Mouse (Mus musculus) NIH3T3 (cell line): ENCODE measurements around the gene 2010111I01Rik.
"Not testable (repeated sequence)": the region's sequence is repeated elsewhere in the genome, so short reads cannot be mapped to it uniquely, and the experiment has no call there.

Source experiments
- DNase-seq: peaks from one replicate; pipeline ENCODE4 v3.0.0-alpha.2; 2012; ENCODE audit warnings: low read depth

Gene 2010111I01Rik

DNA sequence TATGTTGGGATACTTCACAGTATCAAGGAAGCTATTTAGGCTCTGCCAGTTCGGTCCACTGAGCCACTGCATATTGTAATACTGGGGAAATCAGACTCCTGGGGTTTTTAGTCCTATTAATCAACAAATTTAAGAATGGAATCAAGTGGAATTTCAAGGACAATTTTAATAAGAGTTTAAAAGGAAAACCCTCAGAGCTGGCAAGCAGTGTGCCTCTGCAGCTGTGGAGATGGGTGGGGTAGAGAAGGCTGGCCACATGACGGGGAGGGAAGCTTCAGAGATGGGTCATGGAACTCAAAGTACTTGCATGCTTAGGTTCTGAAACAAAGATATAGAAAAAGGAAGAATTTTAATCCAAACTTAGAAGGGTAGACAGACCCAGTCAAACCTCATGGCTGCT is 116.1 kb downstream of the 2010111I01Rik start:
- DNase-seq: no peak

DNA sequence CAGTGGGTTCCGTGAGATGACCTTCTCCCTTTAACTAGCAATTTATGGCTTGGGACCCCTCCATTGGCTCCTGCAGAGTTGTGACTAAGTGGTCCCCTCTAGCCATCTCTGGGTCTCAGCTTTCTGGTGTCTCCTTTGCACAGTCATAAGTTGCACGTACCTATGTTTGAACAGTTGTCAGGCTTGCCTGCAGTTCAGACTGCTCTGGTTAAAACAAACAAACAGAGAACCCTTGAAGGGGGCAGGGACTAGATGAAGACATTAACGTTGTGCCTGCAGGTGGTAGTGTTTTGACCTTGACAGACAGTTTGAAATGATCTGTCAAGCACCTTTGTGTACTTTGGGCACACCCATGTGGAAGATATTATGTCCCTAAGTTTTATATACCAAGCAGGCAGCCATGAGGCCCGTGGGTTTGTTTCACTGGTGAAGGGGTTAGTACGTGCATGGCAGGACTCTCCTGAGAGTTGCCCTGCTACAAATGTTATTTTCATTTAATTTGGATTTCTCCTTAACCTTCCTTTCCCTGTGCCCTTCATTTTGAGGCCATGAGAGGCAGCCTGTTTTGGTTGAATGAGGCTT is 118.0 kb downstream of the 2010111I01Rik start:
- DNase-seq: no peak

DNA sequence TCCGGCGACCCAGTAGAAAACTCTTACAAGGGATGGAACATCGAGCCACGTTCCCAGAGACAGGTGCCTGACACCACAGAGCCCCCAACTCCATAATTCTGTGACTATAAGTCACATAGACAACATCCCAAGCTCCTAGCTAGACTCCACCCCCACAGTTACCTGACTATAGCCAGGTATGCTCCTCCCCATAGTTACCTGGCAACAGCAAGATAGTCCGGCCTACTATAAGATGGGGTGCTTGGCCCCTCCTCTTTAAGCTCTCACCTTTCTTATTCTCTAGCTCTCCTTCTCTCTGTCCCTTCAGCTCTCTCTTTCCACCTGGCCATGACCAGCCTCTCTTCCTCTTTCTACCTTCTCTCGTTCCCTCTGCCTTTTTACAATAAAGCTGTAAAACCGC is 118.4 kb downstream of the 2010111I01Rik start:
- not testable (repeated sequence) for DNase-seq

DNA sequence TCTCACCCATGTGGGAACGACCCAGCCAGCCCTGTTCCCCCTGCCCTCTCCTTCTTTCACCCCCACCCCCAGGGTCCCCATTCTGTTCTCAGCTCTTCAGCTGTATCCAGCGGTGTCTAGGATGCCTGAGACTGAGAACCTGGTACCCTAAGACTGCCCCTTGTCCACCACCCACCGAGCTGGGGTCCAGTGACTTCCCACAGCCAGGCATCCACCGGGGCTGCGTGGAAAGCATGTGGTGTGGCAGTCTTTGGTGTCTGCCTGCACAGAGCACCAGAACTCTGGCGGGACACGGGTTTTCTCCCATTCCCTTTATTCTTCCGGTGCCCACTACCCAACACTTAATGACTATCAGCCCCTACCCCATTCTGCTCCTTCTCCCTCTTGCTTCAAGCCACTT is 119.0 kb downstream of the 2010111I01Rik start:
- no peak for DNase-seq

DNA sequence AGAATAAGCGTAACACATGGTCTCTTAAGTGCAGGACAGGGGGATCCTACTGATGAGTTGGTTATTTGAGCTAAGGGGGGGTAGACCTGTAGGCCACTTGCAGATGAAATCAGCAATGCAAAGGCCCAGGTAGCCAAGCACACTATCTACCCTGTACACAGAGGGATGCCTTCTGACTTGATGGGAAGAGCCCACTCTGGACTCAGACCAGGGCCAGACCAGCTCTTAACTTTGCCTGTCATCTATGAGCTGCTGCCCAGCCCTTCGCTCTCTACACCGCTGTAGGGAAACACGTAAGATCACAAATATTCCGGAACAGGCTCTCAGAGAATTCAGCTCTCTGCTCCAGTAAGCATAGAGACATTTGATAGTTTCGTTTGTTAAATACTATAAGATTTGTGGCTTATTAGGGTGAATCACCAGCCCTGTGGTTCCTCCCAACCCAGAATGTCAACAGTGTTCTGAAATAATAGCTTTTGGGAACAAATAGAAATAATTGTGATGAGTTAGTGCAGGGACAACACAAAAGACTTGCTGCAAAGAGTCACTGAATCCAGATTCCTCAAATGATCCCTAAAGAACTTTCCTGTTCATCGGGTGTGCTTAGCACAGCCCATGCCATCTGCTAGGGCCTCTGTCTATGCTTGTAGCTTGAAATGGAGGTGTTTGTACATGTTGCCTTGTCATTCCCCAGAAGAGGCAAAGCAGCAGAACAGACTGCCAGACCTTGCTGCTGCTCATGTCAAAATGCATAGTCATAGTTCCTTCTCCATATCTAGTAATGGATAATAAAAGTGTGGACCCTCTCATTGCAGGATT is 123.4 kb downstream of the 2010111I01Rik start:
- peak; percentile 47 for DNase-seq

DNA sequence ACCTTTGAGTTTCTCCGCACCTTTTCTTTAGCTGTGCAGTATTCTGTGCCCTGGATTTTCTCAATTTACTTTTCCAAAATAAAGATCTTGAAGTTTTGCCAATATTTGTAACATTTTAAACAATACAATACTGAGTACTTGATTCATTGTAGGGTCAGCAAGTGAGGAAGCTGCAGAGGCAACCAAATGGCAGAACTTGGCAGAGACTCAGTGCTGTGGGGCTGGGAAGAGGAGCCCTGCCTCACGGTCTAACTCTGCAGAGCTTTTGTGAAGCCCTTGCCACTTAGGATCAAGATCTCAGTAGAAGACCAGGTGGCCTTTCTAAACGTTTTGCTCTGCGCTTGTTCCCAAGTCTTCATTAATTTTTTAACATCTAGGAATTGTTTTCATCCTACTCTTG is 124.8 kb downstream of the 2010111I01Rik start:
- peak; percentile 28 for DNase-seq

DNA sequence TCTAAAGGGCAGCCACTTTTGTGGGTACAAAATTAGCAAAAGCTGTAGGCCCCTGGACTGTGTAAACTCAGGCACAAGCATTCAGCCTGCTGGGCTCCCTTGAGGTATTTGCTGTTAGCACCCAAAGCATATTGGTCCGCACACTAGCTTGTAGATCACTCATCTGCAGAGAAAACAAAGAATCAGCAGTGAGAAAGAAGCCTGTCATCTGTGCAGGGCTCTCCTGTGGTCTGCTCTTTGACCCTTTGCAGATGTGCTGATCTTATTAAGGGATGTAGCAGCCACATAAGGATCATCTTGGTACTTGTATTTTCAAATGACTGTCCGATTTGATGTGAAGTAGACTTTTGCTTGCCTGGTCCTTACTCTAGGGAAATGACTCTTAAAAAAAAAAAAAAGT is 126.6 kb downstream of the 2010111I01Rik start:
- peak; percentile 24 for DNase-seq

DNA sequence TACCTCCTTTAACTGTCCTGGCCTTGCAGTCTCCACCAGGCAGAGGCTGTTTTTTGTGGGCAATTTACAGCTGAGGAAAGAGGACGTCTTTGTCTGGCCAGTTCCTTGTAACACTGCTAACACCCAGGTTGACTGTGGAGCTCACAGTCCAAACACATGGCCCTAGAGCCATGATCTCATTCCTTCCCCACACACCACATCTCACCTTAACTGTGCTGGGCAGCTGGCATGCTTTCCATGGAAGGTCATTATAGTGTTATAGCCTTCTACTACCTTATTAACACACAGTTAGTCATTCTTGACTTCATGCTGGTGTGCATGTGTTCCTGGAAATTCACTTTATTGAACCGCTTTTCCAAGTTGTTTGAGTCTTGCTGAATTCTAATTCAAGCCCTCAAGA is 127.6 kb downstream of the 2010111I01Rik start:
- no peak for DNase-seq

DNA sequence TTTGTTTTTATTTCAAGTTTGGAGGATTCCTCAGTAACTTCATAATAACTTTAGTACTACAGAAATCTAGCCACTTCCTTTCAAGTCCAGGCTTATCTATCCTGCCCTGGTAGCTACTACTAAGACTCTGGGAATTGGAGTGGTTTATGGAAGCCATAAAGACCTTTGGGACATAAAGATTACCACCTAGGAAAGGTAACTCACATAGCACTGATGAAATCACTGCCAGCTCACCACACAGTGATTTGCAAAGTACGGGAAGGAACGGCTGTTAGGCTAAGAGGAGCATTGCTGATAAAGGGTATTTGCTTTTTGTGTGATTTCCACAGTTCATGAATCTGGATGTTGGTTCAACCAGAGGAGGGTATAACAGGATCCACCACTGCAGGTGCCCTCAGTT is 128.2 kb downstream of the 2010111I01Rik start:
- no peak for DNase-seq

DNA sequence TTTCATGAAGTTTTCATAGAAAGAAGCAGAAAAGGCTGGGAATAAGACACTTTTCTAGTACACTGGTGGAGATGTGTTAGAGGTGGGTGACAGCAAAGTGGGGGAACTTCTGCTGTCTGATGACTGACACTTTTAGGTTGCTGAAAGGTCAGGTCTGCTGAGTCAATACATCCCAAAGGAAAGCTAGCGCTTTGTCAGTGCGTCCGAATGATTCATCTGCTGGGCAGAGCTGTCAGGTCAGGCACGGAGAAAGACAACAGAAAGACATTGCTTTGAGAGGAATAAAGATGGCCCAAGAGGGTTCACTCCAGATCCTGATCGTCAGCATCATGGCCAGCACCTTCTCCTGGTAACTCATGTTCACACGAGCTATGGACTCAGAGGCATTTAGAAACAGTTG is 128.9 kb downstream of the 2010111I01Rik start:
- DNase-seq: no peak

DNA sequence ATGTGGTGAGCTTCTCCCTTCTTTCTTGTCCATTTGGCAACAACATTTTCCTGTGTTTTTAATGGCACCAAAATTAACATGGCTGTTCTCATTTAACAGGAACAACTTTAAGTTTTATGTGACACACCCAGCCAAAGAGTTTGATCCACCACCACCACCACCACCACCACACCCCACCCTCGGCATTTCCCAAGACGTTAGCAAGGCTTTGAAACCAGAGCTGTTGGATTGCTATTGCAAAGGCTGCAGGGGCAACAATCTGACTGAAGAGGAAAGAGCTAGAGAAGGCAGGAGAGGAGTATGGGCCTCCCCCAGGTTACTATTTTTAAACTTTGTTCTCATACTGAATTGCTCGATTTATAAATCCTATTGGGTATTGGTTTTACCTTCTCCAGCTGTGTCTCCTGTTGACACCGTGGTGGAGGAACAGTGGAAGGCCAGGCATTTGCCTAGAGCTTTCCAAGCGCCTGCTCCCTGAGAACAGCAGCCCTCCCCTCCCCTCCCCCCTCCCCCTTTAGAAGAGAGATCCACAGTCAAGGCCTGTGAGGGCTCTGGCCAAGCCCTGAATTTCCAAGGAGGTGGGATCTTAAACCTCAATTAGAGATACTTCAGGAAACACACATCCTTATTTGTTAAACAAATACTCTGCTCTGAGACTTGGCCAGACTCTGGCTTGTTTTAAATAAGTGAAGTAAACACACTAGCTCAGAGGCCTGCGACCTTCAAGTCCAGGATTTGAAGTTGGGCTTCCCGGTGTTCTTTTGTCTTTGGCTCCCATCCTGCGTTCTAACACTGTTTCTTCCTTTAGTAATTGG is 129.8 kb downstream of the 2010111I01Rik start:
- DNase-seq: no peak

DNA sequence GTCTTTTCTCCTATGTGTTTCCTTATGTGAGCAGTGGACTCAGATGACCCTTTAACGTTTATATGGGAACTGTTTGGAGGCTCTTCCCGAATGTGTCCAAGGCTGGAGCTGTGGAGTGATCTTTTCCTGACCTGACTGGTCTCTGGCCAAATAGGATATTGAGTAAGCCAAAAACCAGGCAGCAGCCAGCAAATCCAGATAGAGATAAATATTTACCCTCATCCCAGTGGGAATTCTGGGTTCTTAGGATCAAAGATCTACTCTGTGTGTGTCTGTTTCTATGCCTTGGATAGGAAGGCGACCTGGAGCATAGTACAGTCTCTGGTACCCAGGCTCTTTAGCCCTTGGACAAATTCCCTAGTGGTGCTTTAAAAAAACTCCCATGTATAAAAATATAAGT is 132.1 kb downstream of the 2010111I01Rik start:
- peak; percentile 83 for DNase-seq

DNA sequence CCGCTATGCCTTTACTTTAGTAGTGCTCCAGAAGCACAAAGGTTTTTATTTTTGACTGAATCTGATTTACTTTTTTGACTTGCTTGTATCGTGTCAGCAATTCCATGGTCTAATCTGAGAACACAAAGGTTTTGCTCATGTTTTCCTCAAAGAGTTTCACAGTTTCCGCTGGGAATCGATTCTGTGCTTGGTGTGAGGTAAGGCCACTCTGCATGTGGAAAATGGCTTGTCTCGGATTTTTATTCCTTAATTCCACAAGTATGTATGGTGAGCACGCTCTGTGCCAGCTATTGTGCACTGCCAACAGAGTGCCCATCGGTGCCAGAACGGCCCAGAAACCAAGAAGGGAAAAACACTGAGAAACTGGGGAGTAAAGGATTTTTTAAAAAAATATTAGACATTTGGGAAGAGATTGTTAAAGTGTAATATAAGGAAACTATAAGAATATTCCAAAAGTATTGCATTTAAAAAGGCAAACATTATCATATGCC is 132.8 kb downstream of the 2010111I01Rik start:
- DNase-seq: no peak

DNA sequence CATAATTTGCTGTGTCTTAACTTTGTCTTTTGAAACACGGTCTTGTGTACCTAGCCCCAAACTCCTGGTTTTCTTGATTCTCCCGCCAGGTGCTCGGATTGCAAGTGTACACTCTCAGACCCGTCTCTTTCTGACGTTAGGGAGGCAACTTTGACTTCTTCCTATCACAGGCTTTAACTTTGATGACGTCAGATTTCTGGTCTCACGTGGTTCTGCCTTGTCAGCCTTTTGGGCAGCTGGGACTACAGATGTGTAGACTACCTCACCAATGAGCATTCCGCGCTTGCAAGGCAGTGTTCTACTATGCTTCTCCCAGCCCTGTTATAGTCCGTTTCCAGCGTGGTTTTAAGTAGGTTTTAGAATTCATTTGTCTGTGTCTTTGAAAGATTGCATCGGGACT is 137.1 kb downstream of the 2010111I01Rik start:
- no peak for DNase-seq

DNA sequence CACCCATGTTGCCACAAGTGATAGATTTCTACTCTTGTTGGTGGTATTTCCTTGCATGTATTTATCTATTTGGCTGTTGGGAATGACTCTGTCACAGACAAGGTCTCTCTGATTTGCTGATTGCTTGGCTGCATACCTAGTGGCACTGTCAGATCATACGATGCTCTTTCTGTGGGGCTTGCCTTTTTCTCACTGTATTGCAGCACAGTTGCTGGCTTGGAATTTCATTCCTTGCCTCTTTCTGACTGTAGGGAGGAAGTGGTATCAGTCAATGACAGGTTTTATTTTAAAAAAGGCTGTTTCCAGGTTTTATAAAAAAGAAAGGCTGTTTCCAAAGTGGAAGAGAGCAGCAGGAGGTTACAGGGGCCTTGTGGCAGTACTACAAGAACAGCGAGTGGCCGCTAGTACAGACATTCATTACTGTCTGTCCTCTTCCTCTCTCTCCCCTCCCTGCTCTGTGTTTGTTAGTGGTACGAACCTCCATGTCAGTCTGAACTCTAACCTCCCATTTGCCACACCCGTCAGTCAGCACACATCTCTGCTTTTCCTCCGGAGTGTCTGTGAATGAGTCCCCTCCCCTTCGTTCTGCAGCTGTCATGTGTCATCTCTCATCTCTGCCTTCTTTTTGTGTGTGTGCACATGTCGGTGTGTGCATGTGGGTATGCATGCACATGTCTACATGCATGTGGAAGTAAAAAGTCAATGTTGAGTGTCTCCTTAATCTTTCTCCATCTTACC is 138.3 kb downstream of the 2010111I01Rik start:
- DNase-seq: no peak

DNA sequence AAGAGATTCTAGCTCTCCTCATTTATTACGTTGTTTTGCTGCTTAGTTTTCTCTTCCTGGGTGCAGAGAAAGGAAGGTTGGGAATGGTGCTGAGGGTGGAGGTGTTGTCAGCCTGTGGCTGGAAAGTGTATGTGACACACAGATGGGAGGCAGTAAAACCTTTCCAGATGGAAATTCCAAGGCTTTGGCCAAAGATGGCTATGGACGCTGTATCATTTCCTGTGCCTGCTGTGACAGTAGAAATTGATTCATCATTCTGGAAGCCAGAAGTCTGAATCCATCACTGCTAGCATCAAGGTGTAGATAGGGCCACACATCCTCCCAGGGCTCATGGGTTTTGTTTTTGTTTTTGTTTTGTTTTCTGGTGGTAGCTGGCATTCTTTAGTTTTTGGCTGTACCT is 141.9 kb downstream of the 2010111I01Rik start:
- DNase-seq: no peak

DNA sequence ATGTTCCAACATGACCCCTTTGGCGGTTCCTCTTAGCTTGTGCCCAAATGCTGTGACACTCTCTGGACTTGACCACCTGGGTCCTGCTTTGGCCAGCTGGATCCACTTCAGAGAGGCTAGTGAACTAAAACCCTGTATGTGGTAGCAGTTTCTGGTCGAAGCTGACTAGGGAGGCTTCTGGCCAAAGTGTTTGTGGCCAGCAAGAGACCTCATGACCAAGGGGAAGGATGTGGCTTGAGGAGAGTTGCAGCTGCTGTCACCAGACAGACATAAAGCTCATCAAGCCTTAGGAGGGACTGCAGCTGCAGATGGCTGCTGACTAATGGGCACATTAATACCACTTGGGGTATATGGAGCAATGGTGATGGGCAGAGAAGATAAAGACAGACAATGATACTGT is 143.9 kb downstream of the 2010111I01Rik start:
- DNase-seq: no peak

DNA sequence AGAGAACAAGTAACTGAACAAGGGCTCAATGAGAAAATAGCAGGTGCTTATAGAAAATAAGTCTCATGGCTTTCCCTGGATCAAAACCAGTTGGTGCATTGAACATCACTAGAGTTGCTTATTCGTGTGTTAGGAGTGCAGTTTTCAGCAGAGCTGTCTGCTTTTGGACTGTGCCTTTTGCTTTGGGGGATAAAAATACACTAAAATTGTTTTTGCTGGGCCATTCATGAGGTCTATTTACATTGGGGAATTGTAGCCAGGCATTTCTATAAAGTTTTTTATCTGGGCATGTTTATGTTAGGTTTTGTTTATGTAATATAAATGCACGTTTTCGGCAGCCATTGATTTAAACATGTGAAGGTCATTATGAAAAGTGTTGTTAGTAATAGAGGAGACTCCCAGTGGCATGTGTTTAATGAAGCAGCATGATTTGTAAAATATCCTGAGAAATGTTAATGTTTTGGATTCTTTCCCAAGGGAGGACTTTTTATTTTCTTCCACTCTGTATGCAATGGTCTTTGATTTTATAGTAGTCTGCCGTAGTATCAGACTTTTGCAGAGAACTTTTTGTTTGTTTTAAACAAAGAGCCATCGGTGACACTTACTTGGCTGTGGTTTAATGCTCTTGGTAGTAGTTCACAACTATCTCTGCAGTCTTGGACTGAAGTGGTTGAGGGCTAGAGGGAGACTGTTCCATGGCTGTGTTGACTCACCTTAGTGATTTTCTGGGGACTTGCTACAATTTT is 146.8 kb downstream of the 2010111I01Rik start:
- DNase-seq: no peak

DNA sequence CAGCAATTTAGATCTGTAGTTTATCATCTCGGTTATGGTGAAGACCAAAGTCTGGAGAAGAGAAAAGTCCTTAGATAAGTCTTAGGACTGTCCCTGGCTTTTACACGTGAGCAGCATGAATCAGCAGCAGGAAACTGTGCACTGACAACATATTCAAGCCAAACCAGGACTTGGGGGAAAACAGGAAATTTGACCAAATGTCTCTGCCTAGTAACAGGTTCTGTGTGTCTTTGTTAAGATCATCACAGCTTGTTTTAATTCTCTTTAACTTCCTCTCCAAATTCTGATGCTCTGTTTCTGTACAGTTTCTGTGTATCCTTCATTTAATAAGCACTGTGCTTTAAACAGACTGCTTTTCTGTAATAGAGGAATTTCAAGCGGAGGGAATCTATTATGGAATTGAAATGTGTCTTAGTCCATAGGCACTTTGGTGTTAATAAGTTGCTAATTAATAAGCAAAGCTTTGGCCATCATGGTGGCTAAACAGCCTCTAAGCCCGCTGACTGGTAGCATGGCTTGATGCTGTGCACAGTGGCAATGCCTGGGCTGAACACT is 147.4 kb downstream of the 2010111I01Rik start:
- DNase-seq: no peak

DNA sequence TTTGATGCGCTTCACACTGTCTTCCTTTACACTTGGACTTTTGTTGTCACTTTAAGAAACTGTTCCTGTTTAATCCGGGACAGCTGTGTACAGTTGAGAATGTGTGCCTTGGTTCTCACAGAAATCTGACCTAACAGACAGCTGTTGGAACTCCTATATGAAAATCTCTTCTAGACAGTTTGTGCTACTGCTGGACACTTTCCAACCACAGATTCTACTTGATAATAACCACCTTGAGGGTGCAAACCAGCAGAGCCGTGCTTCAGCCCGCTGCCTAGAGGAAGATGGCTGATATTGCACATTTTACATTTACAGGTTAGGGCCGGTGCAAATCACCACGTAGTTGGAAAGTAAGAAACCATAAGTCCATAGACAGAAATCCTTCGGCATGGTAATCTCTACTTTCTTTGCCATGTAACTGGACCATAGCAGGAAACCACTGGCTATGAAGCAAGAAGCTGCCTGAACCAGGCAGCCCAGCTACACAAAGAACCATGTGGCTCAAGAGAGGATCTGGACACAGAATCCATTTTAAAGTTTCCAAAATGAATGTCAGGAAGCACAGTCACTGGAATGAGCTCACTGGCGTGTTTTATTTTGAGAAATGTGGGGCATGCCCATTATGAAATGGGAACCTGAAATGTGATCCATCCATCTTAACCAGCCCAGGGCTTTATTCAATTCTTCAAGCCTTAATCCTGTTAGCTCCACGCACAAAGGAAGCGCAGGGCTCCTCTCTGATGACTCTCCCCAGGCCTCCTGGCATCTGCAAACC is 148.1 kb downstream of the 2010111I01Rik start:
- DNase-seq: peak; percentile 54
